Mouse (Mus musculus) effector memory CD4-positive, alpha-beta T cell, adult 5 months (primary cell): ENCODE data around the gene Top2a. TPM values are rescaled to one million over a fixed set of nuclear protein-coding genes. Genes with fewer than 3 reads are reported as not detected.

Experiments
- polyA plus RNA-seq: library from polyadenylated mRNA; unstranded; fragments of 100-300 nt; shearing (Covaris generic); gene quantifications from one replicate; pipeline ENCODE4 v1.2.1, GENCODE M21; 2017

Gene Top2a
- 4.4 TPM for polyA plus RNA-seq

DNA sequence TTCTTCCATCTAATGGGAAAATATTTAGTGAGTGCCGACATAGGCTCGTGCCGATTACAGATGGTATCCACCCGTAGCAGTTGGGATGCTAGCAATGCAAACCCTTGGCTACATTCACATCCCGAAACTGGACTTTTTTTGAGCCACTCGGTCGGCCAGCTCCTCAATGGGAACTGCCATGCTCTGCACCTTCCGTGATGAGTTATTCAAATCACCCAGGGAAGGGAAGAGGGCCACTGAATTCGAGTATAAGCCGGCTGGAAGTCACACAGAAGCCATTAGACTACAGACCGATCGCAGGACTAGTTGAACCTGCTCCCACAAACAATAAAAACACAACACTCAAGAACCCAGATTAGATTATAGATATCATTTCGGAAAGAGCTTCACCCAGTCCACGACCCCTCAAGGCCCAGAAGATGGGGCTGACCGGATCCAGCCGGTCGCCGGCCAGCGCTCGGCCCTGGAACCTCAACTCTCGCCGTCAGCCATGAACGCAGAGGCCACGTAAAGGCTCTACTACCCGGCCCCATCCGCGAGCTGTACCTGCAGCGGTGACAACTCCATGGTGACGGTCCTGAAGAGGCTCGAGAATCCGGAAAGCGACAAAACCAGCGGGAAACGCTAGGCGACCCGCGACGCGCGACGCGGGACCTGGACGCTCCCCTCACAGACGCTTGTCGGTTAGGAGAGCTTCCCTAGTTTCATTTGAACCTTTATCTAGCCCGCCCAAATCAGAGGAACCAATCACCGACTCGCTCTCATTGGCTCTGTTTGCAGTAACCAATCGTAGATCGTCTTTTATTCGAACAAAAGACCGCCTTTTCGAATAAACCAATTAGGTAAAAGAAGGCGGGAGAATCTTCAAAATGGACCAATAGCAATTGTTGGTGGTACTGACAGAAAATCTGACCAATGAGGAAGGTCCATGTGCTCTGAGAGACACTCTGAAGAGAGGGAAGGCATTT, at the start of gene Top2a:
TSS of gene Top2a (minus strand) at position 690 of the 968 bp plus-strand sequence.

DNA sequence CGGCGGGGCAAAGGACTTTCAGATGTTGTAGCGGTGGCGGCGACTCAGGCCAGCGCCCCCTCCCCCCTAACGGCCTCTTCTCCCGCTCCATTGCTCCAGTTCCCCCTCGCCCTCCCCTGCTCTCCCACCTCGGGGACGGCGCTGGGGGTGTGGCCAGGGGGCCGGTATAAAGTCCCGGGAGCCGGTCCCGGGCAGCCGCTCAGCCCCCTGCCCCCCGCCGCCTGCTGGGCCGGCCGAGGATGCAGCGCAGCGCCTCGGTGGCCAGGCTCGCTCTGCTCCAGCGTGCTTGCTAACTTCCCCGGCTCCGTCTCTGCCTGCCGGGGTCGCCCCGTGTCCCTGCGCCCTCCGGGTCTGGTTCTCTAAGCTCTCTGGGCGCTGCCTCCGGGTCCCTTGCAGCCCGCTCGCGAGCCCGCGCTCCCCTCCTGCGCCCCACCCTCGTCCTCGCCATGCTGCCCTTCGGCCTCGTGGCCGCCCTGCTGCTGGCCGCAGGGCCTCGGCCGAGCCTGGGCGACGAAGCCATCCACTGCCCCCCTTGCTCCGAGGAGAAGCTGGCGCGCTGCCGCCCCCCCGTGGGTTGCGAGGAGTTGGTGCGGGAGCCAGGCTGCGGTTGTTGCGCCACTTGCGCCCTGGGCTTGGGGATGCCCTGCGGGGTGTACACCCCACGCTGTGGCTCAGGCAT, 17.2 kb upstream of the Top2a start, which contains the start of gene Igfbp4:
TSS of gene Igfbp4 (plus strand) at position 194 of the 679 bp plus-strand sequence.

DNA sequence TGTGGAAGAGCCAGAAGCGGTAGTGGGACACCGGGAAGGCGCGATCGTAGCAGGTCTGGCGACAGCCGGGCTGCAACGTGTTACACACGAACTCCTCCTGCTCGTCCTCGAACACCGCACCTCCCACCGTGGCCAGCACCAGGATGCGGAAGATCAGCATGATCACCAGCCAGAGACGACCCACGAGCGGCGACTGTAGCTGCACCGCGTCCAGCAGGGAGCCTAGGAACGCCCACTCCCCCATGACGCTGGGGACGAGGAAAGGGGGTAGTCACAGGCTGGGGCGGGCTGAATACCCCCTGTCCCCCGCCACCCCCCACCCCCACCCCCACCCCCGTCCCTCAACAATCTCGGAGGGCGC, 41.2 kb downstream of the Top2a start, which contains the start of gene Gjd3:
TSS of gene Gjd3 (minus strand) at position 244 of the 361 bp plus-strand sequence.

Other genes starting within 250 kb of the Top2a start
- gene Nr1d1, start 248.9 kb downstream of the Top2a start, polyA plus RNA-seq = 9.3 TPM
- 21.3 TPM for gene Msl1, start 228.7 kb downstream of the Top2a start, polyA plus RNA-seq
- 84.8 TPM for gene Casc3, start 219.3 kb downstream of the Top2a start, polyA plus RNA-seq
- 0.26 TPM for gene Rapgefl1, start 187.4 kb downstream of the Top2a start, polyA plus RNA-seq
- gene Wipf2, start 160.6 kb downstream of the Top2a start, polyA plus RNA-seq = 5.6 TPM
- 0.52 TPM for gene Cdc6, start 116.4 kb downstream of the Top2a start, polyA plus RNA-seq
- 44.3 TPM for gene Rara, start 96.4 kb downstream of the Top2a start, polyA plus RNA-seq
- gene Gjd3, start 41.2 kb downstream of the Top2a start, polyA plus RNA-seq = not detected
- 1.2 TPM for gene Igfbp4, start 17.1 kb upstream of the Top2a start, polyA plus RNA-seq
- gene Tns4, start 65.1 kb upstream of the Top2a start, polyA plus RNA-seq = not detected
- 465 TPM for gene Ccr7, start 130.9 kb upstream of the Top2a start, polyA plus RNA-seq
- gene Smarce1, start 206.8 kb upstream of the Top2a start, polyA plus RNA-seq = 181 TPM
- 0.44 TPM for gene Krt222, start 219.9 kb upstream of the Top2a start, polyA plus RNA-seq